Mouse (Mus musculus) cerebellum, postnatal 10 days (tissue): Measurements from ENCODE around the gene Poc1a.

Experiments
- DNase-seq, 2 experiments: peaks; one replicate each; pipeline ENCODE4 v3.0.0; 2021; ENCODE audit warnings: mixed read lengths in 2 of 2

Gene Poc1a

DNA sequence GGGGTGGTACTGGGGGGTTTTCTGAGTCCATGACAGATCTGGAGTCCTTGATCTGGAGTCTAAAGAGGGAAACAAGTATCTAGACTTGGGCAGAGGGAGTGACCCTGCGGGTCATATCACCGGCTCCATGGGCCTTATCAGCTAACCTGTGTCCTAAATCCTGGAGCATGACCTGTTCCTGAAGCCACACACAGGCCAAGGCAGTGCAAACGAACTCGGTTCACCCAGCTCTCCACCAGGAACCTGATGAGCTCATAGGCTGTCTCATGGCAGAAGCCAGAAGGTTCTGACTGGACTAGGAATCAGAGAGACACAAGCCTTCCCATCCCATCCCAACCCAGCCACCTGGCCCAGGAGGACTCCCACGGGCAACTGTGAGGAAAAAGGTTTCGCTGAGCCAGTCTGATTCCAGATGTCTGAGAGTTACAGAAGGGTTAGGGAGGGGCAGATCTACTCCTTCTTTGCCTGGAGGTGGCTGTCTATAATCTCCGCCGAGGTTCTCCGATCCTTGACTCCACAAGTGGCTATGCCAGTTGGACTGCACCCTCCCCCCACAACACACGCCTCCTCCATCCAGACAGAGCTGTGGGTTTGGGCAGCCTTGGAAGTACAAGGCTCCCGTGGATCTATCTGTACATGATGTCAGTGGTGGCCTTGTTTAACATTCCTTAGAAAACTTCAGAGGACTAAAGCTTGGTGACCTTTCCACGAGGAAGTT lies 15.3 kb upstream of the Poc1a start:
- no peak for DNase-seq

DNA sequence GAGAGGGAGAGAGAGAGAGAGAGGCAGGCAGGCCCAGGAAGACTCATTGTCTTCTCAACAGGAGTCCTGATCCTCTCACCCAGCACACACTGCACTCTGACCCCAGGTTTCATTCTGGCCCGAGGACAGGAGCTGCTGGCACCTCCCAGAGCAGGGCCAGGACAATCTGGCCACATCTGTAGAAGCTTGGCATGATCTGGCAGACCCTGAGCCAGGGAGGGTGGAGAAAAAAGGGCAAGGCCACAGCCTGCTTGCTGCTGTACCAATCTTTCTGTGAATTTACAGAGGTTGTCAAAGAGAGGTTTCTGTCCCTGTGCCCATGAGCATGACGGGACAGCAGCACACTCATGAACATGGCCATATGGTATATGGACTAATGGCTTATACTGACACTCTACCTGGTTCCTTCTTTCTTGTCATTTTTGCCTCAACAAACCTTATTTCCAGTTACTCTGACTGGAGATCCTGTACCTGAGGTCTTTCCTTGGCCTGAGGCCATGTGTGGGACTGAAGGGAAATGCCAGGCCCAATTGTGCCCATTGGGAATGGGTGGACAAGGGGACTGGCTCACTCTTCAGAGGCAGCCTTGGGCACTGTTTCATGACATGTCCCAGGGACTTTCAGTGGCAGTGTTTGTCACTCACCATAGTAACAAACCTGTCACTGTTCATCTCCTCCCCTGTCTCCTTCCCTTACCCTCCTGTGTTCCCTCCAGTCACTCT lies 13.8 kb upstream of the Poc1a start:
- DNase-seq: no peak

DNA sequence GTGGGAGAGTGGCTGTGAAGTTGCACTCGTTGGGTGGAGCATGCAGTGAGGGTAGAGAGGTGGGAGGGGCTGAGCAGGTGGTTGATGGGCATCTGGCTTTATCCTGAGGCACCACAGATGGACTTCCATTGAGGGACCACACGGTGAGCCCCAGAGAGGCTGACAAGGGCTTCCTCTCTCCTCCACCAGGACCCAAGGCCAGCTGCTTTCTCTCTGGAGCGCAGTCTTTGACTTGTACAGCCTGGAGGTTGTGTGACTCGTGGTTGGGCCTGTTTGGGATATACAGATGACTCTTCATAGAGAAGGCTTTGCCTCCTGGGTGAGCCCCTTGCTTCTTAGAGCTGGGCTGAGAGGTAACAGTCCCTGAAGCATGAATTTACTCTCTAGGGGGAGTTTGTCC lies 12.4 kb upstream of the Poc1a start:
- DNase-seq: no peak

DNA sequence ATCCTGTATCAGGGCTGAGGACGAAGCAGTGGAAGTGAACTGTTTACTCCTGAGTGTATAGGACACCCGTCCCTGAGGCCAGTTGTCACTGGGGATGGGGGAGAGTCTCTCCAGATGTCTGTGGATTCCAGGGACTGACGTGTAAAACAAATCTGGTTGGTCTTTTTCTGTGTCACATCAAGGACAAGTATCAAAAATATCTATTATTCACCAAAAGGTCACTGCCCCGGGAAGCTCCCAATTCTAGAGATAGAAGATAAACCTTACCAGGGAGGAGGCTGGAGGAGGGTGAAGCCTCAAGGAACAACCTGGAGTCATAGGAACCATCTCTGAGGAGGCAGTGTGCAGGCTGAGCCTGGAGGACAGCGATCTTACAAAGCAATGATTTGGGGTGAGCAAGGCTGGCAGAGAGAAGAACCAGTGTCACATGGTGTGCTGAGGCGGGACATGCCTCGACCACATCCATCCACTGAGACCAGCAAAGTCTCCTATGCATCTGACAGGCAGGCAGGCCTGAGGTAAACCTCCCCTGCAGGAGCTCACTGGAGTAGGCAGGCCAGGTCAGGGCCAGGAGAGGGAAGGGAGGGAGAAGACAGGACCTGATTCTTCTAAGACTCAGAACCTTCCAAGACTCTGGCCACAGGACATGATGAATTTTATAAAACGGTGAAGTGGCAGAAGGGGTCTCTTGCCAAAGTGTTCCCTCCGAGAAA lies 11.6 kb upstream of the Poc1a start:
- no peak for DNase-seq

DNA sequence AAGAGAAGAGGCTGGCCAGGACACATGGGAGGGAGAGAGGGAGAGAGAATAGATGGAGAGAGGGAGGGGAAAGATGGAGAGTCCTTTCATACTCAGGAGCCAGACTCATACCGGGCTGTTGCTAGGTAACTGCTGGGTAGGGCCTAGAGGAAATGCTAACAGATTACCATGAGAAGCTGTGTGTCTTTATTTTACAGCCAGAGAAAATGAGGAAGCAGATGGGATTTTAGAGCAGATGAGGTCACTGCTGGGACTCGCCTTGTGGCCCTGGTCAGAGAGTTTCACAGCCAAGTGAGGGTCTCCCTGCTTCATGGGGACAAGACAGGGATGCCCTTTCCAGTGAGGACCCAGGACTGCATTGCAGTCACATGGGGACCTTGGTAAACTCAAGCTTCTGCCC lies 11.0 kb upstream of the Poc1a start:
- peak; percentile 51 to 52 for DNase-seq

DNA sequence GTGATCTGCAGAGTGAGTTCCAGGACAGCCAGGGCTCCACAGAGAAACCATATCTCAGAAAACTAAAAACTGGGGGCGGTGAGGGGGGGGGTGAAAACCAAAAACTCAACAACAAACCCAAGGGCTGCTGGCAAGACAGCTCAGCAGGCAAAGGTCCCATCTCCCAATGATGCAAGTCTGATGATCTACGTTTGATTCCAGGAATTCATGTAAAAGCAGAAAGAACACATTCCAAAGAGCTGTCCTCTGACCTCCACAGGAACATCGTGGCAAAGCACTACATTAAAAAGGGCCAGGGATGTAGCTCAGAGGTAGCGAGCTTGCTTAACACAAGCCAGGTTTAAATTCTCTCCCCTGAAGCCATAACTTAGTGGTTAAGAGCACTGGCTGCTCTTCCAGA lies 10.2 kb upstream of the Poc1a start:
- DNase-seq: no peak

DNA sequence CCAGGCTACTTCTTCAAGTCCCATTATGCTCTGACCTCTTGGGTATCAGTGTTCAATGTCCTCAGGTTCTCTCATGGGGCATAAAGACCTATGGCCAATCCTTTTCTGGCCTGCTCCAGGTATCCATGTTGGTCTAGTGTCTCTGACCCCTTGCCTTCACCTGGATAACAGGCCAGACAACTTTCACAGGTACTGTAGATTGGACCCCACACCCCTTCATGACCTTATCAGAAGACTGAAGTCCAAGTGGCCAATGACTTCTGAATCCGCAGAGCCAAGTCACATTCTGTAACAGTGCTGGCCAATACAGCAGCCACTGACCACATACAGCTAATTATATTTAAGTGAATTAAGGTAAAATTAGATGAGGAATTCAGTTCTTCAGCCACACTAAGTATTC lies 8.6 kb upstream of the Poc1a start:
- no peak for DNase-seq

DNA sequence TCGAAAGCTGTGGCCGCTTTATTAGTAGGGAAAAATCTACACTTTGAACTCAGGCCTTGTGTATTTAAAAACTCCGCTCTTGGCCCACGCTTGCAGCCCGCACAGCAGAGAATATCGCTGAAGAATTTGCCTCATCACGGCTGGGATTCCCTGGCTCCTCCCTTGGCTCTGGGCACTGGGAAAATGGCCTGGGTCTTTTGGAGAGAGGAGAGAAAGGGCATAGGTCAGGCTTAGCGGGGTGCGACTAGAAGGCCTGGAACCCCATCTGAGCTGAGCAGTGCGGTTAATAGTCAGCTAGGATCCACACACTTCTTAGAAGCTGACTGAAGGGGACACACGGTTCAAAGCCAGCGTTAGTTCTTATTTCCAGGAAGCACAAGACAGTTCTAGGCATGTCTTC lies 7.6 kb upstream of the Poc1a start:
- DNase-seq: no peak

DNA sequence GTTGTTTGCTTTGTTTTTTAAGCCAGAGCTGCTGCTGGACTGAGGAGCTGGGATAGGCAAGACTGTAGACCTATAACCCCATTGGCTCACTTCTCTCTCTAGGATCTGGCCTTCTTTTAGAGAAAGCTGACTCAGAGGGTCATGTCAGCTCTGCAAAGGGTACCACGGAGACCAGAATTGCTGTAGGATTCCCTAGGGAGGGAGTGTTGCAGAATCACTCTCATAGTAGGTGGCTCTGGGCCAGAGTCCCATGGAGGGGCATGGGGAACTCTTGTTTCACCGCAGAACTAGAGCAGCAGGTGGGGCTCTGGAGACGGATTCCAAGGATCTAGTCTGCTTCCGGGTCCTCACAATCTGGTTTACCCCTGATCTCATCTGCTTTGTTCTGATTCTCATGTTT lies 7.1 kb upstream of the Poc1a start:
- DNase-seq: no peak

DNA sequence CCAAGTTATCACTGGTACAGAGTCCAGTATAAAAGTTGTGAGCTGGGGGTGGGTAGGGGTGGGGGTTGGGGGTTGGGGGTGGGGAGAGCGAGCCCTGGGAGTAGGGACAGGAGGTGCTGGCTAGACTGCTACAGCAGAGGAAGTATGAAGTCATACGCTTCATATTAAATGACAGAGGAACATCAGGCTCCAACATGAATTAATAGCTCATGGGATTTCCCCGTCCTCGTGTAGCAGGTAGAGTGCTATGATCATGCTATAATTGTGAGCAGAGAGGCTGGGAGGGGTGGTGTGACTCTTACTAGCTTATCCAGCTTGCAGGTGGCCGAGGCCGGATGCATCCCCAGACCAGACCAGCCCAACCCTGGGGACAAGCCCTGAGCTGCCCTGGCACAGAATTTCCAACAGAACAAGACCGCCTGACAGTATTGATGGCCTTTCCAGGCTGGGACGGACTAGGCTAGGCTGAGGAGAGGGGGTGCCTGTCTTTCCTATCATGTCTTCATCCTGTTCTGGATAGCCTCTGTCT lies 6.1 kb upstream of the Poc1a start:
- DNase-seq: no peak

DNA sequence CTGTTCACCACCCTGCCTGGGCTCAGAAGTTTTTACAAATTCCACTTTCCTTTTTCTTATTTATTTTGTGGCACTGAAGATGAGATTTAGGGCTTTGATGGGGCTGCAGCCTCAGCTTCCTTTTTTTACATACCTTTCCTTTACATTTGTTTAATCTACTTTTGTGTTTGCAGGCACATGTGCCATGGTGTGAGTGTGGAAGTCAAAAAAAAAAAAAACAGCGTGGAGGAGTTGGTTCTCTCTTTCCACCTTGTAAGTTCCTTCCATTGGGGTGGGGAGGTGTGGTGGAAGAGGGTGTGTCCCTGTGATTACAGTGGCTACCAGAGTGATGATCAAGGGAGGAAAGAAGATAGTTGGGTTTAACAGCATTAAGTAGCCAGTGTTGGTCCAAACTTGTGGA lies 5.1 kb upstream of the Poc1a start:
- no peak for DNase-seq

DNA sequence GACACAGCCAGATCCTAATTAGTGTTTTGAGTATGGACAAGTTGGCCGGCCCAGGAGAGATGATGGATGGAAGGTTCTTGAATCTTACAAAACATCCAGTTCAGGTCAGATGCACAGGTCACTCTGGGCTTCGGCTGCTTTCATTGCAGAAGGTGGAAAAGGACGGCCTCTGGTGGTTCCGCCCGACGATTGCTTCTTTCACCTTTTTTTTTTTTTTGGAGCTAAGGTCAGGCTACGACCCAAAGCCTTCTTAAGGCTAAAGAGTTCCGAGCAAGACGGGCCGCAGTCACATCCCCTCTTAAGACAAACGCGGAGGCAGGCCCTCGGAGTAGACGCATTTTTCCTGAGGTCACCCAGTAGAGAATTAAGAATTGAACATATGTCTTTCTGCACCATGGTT lies 475 bp upstream of the Poc1a start:
- peak; percentile 79 for DNase-seq

DNA sequence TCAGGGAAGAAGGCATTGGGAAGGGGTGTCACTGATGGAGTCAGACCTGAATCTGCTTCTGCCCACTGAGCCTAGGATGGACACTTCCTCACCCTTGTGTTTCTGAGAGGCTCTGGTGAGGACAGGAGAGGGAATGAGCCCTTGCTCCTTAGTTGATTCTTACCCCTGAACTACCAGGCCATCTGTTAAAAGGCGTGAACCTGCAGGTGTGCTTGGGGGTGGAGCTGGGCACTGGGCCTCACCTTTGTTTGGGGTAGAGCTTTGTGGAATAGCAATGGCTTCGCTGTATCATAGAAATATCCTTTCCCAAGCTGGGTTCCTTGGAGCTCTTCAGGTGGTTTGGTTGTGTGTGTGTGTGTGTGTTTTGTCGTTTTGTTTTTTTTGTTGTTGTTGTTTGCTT lies 1.2 kb downstream of the Poc1a start:
- no peak for DNase-seq

DNA sequence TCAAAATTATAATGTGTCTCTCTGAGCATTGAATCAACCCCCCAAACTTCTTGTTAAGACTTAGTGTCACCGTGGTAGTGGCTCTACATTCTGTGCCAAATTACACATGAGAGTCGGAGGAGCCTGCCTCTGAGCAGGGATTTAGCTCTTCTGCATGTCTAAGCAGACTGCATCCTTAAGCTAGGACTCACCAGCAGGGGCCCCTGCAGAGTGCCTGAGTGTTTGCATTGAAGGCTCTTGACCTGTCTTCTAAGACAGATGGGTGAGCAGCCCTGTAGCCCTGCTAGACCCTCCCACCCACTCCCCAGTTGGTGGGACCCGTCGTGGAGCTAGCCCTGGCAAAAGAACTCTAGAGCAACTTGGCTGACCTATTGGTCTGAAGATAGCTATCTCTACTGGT lies 6.3 kb downstream of the Poc1a start:
- DNase-seq: no peak

DNA sequence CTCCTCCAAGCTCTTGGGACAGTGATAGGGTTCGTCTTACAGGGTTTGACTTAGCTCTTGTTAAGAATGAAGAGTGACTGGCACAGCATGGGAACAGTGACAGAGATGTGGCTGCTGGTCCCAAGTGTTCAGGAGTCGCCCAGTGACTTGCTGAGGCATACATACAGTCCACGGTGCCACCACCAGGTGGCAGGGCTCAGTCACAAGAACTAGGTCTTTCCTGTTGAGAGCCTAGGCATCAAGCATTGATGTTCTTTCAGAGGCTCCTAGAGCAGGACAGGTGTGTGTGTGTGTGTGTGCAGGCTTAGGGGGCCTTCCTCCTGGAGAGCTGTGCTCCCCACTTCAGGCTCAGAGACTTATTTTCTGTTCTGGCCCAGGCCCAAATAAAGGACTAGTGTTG lies 8.0 kb downstream of the Poc1a start:
- peak; percentile 90 to 91 for DNase-seq

DNA sequence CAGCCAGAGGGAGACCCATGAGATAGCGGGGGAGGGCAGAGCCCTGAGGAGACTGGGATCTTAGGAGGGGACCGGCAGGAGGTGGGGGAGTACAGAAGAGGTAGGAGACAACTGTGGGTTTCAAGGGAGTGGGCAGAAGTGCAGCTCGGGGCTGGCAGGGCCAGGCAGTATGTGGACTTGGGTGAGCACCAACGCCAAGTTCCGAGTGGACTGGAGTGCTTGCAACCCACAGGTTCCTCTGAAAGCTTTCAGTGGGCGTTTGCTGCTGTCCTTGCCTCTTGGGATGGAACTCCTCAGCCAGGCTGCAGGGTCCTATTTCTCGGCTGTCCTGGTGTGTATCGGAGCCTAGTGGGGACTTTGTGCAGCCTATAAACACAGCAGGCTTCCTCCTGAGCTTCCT lies 9.0 kb downstream of the Poc1a start:
- DNase-seq: no peak

DNA sequence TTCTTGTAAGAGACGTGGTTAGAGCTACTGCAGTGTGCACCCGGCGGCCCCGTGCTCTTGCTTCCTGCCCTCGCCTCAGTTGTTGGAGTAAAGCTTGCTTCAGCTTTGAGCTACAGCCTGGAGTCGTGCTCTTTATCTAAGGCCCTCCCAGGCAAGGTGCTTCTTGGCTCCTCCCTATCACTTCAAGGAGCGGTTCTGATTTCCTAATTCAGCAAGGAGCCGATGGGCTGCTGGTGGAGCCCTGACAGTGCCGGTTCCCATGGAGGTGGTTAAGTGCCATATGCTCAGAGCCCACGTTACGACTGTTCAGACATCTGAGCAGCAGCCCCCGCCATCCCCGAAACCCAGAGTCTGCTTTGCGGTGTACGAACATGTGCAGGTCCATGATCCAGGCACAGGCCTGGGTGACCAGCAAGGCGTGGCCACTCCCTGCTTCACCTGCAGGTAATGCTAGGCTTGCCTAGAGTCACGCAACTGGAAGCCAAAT lies 9.8 kb downstream of the Poc1a start:
- no peak for DNase-seq

DNA sequence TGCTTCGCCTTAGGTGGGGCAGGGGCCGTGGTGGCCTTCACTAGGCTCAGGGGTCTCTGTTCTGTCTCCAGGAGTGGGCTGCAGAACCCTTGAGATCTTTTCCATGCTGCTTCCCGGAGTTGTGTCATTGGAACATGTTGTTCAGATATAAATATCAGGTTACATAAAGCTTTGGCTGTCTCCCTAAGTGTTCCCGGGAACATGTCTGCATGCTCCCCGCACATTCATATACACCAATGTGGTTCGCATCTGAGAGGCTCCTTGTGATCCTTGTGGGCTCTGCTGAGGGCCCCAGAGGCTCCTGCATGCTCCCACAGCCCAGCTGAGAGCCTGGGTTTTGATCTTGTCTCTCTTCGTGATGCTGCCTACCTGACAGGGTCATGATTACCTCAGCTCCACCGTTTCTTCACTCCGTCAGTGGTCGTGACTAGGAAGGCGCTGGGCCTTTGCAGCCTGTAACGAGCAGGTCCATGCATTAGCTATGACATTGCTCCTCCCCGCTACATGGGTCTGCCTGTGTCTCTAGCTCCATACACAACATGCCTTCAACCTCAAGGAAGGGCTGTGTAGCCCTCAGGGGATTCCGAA lies 12.8 kb downstream of the Poc1a start:
- DNase-seq: no peak

DNA sequence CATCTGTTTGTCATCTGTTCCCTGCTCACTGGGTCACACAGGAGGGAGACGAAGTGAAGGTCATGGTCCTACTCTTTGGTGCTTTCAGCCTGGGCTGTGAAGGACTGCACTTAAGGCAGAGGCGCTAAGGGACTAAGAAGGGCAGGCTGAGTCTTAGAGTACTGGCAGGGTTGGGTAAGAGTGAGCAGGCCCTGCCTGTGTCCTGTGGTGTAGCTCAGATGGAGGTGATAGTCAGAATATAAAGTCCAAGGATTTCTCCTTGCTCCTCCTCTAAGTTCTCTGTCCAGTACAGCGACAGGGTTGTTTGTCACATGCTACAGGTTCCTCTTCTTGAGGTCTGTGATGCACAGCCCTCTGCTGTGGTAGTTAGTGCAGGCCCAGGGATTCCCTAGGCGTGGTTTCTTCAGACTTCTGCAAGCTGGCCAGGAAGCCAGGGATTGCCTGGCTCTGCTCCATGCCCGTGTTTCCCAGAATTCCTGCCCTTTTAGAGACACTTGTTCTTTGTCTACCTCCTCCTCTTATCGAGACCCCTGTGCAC lies 15.8 kb downstream of the Poc1a start:
- DNase-seq: no peak

DNA sequence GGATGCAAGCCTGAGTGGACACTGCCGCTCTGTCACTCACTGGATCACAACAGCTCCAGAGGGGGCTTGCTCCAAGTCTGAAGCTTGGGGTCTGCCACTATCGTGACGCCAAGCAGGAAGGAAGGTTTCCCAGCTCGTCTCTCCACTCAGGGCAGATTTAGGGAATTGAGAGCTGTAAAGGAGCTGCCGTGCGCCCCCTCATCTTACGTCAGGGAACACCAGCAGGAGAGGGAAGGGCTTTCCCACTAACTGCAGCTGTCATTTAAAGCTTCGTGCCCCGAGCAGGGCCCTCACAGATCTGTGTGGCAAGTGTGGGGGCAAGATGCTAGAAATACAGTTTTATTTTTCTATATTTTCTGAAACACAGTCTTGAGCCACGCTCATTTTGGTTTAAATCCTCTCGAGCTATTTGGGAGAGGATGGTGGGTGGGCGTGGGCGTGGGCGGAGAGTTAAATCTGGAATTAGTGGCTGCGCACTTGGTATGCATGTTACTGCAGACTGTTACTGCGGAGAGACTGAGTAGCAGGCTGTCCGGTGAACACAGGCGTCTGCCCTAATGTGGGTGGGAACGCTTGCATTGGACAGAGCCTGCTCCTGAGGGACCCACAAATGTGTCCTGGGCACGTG lies 19.4 kb downstream of the Poc1a start:
- DNase-seq: no peak

DNA sequence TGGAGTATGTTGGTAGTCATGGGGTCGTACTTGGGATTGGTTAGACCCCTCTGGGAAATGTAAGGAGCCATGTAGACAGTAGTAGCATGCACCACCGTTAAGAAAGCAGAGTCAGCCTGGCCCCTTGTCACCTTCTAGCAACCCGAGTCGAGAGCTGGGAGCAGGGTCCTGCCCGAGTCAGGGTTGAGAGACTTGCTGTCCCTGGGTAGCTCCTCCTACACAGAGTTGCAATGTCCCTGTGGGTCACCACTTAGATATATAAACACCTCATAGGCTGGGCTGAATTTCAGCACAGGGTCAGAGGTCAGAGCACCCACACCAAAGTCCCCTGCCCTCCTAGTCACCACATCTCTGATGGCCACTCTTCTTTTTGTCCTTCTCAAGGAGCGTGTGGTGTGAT lies 20.1 kb downstream of the Poc1a start:
- DNase-seq: no peak

DNA sequence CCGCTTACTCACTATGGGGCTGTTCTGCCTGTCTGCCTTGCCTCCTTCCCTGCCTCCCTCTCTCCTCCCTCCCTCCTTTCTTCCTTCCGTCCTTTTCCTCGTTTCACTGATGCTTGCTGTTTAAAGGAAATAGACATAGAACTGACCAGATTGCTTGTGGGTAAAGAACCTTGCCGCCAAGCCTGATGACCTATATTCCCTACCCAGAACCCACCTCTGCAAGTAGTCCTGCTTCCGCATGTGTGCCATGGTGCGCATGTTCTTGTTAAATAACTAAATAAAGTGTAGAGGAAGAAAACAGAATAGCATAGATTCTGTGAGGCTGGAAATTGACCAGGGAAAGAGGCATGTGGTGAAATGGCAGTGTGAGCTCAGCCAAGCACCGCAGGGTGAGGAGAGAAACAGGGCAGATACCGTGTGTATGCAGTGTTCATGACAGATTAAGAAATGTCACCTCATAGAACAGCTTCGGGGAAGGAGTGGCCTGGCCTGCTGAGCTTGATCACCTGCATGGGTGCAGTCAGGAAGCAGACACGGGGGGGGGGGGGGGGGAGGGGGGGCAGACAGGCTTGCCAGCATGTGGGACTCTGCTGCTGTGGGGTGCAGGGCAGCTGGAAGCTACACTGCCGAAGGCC lies 20.7 kb downstream of the Poc1a start:
- DNase-seq: no peak
